Mouse (Mus musculus) erythroblast, embryonic 14.5 days (primary cell): ENCODE results near the gene Prss43.

Experiments used
- GATA1 ChIP-seq: IDR thresholded peaks from 2 replicates; pipeline ENCODE4 v1.6.1; 2012; ENCODE audit warnings: low read length, inconsistent platforms, mixed read lengths
- TAL1 ChIP-seq: IDR thresholded peaks from 3 replicates; pipeline ENCODE4 v1.6.1; 2012; ENCODE audit warnings: low read length, inconsistent platforms, mixed read lengths

GRCm38 (mm10) chr9:110855903-110856302, 29.4 kb downstream of the Prss43 start:
- TF ChIP-seq TAL1 (no peak), GATA1 (no peak)
